Mouse (Mus musculus) forebrain, embryonic 11.5 days (tissue): ENCODE measurements around the gene Pnmt. TPM values are rescaled to one million over a fixed set of nuclear protein-coding genes. Genes with fewer than 3 reads are reported as not detected.

ENCODE experiments used
- ATAC-seq: fragments of 200-750 bp; cut with Nextera tagmentation; replicated peaks from 2 replicates; pipeline ENCODE4 v1.8.0; 2017; ENCODE audit warnings: moderate TSS enrichment; ENCODE audit not compliant: low FRiP score
- DNase-seq: peaks from one replicate; pipeline ENCODE4 v3.0.0-alpha.2; 2017; ENCODE audit warnings: low spot score
- H3K27ac ChIP-seq: fragments of 300-500 bp; sonication (generic); 2 replicates; pipeline ENCODE4 v1.5.1; 2014; ENCODE audit warnings: low read depth, low read length
- H3K27me3 ChIP-seq: fragments of 300-500 bp; sonication (generic); 2 replicates; pipeline ENCODE4 v1.6.1; 2014; ENCODE audit warnings: mild to moderate bottlenecking, low read length, mixed read lengths; ENCODE audit not compliant: control insufficient read depth, insufficient read depth
- H3K36me3 ChIP-seq: fragments of 300-500 bp; sonication (generic); 2 replicates; pipeline ENCODE4 v1.6.1; 2014; ENCODE audit warnings: mild to moderate bottlenecking, low read length, moderate library complexity, mixed read lengths; ENCODE audit not compliant: control insufficient read depth, insufficient read depth
- H3K4me1 ChIP-seq: fragments of 300-500 bp; sonication (generic); replicated peaks from 2 replicates; pipeline ENCODE4 v1.6.1; 2014; ENCODE audit warnings: low read length, mixed read lengths; ENCODE audit not compliant: control insufficient read depth, insufficient read depth
- H3K4me2 ChIP-seq: fragments of 300-500 bp; sonication (generic); 2 replicates; pipeline ENCODE4 v1.6.1; 2014; ENCODE audit warnings: low read depth, mild to moderate bottlenecking, low read length, moderate library complexity, mixed read lengths; ENCODE audit not compliant: severe bottlenecking
- H3K4me3 ChIP-seq: fragments of 300-500 bp; sonication (generic); 2 replicates; pipeline ENCODE4 v1.5.1; 2014; ENCODE audit warnings: low read depth, low read length
- H3K9ac ChIP-seq: fragments of 300-500 bp; sonication (generic); 2 replicates; pipeline ENCODE4 v1.6.1; 2014; ENCODE audit warnings: low read length
- H3K9me3 ChIP-seq: fragments of 300-500 bp; sonication (generic); 2 replicates; pipeline ENCODE4 v1.6.1; 2016; ENCODE audit warnings: low read length, mixed read lengths; ENCODE audit not compliant: control insufficient read depth
- WGBS: fragments of 180-500 bp; shearing (Covaris S2); extraction: QIAGEN DNeasy Blood & Tissue Kit; methylation state at CpG from one replicate; pipeline ENCODE4 v1.1.7; 2014; 5-methylcytosine and 5-hydroxymethylcytosine counted together
- polyA plus RNA-seq: library from polyadenylated mRNA; unstranded; fragments of >200 nt; fragmentation: Nextera tagmentation; extraction: Ambion mirVana; gene quantifications from 2 replicates; pipeline ENCODE4 v1.2.1, GENCODE M21; 2014

Pnmt gene
- polyA plus RNA-seq, 1 experiment from 2014 or later: not detected

DNA sequence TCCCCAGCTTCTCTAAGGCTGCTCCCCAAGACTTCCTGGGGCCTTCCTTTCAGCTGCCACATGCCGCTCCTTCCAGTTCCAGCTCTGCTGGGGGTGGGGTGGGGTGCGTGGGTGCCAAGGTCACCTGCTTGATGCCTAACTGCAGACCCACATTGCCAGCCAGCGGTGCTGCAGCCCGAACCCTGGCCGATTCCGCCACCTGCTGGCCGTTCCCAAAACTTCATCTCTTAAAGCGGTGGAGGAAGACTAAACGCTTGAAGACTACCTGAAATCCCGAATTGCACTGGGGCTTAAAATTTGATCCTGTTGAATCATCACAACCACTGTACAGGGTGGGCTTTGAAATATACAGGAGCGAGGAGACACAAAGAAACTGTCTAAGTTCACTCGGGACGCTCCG is 41.0 kb upstream of the Pnmt start:
- DNase-seq (peak; percentile 90), ATAC-seq (no peak)
- 2% methylated on average over 14 of the region's 14 CpGs for WGBS
- Histone ChIP-seq H3K36me3 (no peaks in the 10 kb centered on the region), H3K9ac (no peak overlapping the region), H3K4me3 (no peak overlapping the region), H3K9me3 (no peaks in the 10 kb centered on the region), H3K4me2 (peak overlapping the region; percentile 36), H3K4me1 (peaks cover 20% of the 10 kb centered on the region), H3K27me3 (peaks cover 68% of the 10 kb centered on the region), H3K27ac (no peak overlapping the region)

- H3K9ac ChIP-seq: no peak overlapping the region
- no peaks in the 10 kb centered on the region for H3K9me3 ChIP-seq
- H3K4me2 ChIP-seq: no peak overlapping the region
- no peak overlapping the region for H3K27ac ChIP-seq
- WGBS: 6% methylated on average over 9 of the region's 9 CpGs
- ATAC-seq (no peak), DNase-seq (no peak)
- H3K36me3 ChIP-seq: no peaks in the 10 kb centered on the region
- peaks cover 18% of the 10 kb centered on the region for H3K4me1 ChIP-seq
- H3K27me3 ChIP-seq: peaks cover 70% of the 10 kb centered on the region
- H3K4me3 ChIP-seq: no peak overlapping the region
Measured at GRCm38 (mm10) chr11:98346168-98346567, 40.1 kb upstream of the Pnmt start.

- Histone ChIP-seq H3K9me3 (no peaks in the 10 kb centered on the region), H3K4me2 (peak overlapping the region; percentile 91; the same call in 1 of the 2 replicates), H3K9ac (no peak overlapping the region), H3K4me3 (no peak overlapping the region; the same call in 1 of the 2 replicates), H3K27me3 (peaks cover 65% of the 10 kb centered on the region), H3K36me3 (no peaks in the 10 kb centered on the region), H3K27ac (no peak overlapping the region), H3K4me1 (peaks cover 13% of the 10 kb centered on the region)
- ATAC-seq: no peak
- WGBS: 3% methylated on average over 11 of the region's 12 CpGs
- no peak for DNase-seq
Measured at GRCm38 (mm10) chr11:98347385-98348082, 38.7 kb upstream of the Pnmt start.

GRCm38 (mm10) chr11:98348083-98348961 is 37.9 kb upstream of the Pnmt start, which contains the start of gene Ppp1r1b:
TSS of gene Ppp1r1b (plus strand) at chr11:98348404.
- Histone ChIP-seq H3K4me3 (peak within 1 kb of the TSS; percentile 41), H3K27me3 (peaks cover 67% of the 10 kb centered on the region), H3K9ac (peak within 1 kb of the TSS; percentile 55), H3K4me1 (peaks cover 13% of the 10 kb centered on the region), H3K27ac (no peak within 1 kb of the TSS), H3K36me3 (no peaks in the 10 kb centered on the region), H3K4me2 (peak within 1 kb of the TSS; percentile 91), H3K9me3 (no peaks in the 10 kb centered on the region)
- peak; percentile 73 for DNase-seq
- ATAC-seq: peak; percentile 75
- under 1% methylated on average over 55 of the region's 55 CpGs for WGBS

DNA sequence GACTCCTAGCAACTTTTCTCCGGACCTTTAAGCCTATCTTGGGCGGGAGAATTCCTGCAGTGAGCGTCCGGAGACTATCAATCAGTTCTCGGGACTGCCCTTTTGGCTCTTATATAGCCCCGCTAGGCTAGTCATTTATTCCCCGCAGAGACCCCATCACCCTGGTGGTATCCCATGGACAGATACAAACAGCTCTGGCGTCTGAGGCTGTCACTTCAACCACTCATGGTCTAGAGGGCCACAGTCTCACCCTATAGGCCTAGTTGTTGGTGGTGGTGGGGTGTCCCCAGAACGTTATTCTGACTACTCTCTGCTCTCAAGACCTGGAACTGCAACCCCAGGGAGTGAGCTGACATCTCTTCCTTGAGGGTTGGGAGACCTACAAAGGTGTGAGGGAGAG is 36.9 kb upstream of the Pnmt start:
- Histone ChIP-seq H3K36me3 (no peaks in the 10 kb centered on the region), H3K4me3 (peak overlapping the region; percentile 41; the same call in 1 of the 2 replicates), H3K4me2 (no peak overlapping the region), H3K27ac (no peak overlapping the region), H3K9ac (no peak overlapping the region), H3K4me1 (peaks cover 13% of the 10 kb centered on the region), H3K9me3 (no peaks in the 10 kb centered on the region), H3K27me3 (peaks cover 71% of the 10 kb centered on the region)
- no peak for ATAC-seq
- DNase-seq: no peak
- 2% methylated on average over 9 of the region's 9 CpGs for WGBS

DNA sequence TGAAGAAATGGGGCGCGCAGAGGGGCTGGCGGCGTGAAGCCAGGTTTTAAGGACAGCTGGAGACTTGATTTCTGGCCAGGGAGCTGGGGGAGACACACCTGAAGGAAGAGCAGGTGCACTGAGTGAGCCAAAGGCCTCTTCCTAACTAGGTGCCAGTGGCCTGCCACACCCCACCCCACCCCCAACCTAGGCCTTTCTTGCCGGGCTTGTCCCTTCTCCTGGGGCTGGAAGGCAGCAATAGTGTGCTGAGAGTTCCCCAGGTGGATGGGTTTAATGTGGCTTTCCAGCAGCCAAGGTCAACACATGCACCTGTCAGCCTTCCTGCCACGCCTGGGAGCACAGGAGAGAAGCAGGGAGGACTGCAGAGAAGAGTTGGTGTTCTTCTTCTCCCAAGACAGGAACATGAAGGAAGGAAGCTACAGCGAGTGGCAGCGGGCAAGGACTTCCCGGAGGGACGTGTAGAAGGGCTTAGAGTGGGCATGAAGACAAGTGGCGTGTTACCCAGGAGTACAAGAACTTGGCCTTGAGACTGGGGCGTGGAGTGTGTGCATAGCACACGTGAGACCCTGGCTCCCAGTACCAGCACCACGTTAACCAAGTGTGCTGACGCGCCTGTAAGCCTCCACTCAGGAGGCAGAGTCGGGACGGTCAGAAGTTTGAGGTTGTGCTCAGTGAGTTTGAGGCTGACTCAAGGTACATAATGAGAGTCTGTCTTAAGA is 33.8 kb upstream of the Pnmt start:
- Histone ChIP-seq H3K36me3 (no peaks in the 10 kb centered on the region), H3K4me1 (peaks cover 12% of the 10 kb centered on the region), H3K9me3 (no peaks in the 10 kb centered on the region), H3K9ac (no peak overlapping the region), H3K4me2 (no peak overlapping the region), H3K27ac (no peak overlapping the region), H3K4me3 (no peak overlapping the region), H3K27me3 (peaks cover 54% of the 10 kb centered on the region)
- 78% methylated on average over 18 of the region's 18 CpGs for WGBS
- ATAC-seq: no peak
- DNase-seq: no peak

- H3K4me1 ChIP-seq: peaks cover 9% of the 10 kb centered on the region
- H3K4me3 ChIP-seq: no peak overlapping the region
- no peaks in the 10 kb centered on the region for H3K9me3 ChIP-seq
- H3K4me2 ChIP-seq: no peak overlapping the region
- no peak for DNase-seq
- ATAC-seq: no peak
- no peak overlapping the region for H3K27ac ChIP-seq
- no peak overlapping the region for H3K9ac ChIP-seq
- peaks cover 41% of the 10 kb centered on the region for H3K27me3 ChIP-seq
- WGBS: 37% methylated on average over 8 of the region's 8 CpGs
- no peaks in the 10 kb centered on the region for H3K36me3 ChIP-seq
Measured at GRCm38 (mm10) chr11:98353651-98354211, 32.5 kb upstream of the Pnmt start.

DNA sequence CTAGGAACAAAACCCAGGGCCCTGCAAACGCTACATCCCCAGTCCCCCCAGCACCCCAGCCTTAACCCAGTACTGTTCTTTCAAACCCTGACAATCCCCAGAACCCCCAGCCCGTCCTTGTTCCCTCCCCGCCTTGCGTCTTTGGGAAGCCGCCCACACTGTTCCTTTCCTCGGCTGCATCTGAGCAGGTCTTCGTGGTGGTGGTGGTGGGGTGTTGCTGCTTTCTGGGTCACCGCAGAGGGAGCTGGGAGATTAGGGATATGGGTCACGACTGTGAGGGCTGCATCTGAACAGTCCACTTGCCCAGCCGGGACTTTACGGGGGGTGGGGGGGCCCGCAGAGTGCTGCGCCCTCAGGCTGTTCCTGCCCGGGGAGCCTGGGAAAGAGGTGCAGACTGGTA is 31.8 kb upstream of the Pnmt start:
- Histone ChIP-seq H3K27me3 (peaks cover 34% of the 10 kb centered on the region), H3K4me3 (no peak overlapping the region), H3K36me3 (no peaks in the 10 kb centered on the region), H3K9ac (no peak overlapping the region), H3K4me2 (no peak overlapping the region), H3K9me3 (no peaks in the 10 kb centered on the region), H3K4me1 (peaks cover 11% of the 10 kb centered on the region), H3K27ac (no peak overlapping the region)
- ATAC-seq: no peak
- DNase-seq: no peak
- WGBS: 65% methylated on average over 14 of the region's 14 CpGs
